Mouse (Mus musculus) naive thymus-derived CD4-positive, alpha-beta T cell, adult 2 months (primary cell): ENCODE data around the gene Sgo1.

Source experiments
- DNase-seq: peaks from one replicate; pipeline ENCODE4 v3.0.0-alpha.2; 2011; ENCODE audit warnings: low read depth

Sgo1 gene

DNA sequence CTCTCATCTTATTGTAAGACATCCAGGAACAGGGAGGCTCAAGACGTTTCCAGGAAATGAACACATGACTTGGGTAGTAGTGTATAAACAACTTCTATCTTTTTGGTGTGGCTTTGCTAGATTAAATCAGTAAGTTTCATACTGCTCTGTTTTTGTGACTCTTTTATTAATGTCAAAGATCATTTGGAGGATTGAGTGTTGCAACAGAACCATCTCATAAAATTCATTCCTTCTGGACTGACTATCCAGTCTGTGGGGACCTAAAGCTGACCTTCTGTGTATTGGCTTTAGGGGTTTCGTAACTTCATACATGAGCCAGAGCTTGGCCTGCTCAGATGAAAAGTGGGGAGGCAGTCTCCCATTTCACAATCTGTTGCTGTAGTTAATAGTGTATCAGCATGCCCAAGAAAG is 38.9 kb downstream of the Sgo1 start:
- DNase-seq = peak; percentile 48

GRCm38 (mm10) chr17:53643360-53643759 is 45.8 kb downstream of the Sgo1 start:
- DNase-seq = no peak

DNA sequence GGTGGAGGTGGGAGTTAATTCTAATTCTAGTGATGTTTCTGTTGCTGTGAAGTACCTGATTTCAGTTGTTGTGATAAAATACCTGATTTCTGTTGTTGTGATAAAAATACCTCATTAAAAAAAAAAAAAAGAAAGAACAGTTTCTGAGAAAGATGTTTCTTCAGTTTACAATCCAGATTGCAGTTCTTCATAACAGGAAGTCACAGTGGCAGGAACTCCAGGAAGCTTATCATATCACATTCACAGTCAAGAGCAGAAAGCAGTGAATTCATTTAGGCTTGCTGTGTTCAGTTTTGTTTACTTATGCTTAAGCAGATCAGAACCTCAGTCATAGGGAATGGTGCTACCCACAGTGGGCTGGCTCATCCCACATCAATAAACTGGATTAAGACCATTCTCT is 57.8 kb downstream of the Sgo1 start:
- no peak for DNase-seq

GRCm38 (mm10) chr17:53628131-53628530 is 61.0 kb downstream of the Sgo1 start:
- no peak for DNase-seq

DNA sequence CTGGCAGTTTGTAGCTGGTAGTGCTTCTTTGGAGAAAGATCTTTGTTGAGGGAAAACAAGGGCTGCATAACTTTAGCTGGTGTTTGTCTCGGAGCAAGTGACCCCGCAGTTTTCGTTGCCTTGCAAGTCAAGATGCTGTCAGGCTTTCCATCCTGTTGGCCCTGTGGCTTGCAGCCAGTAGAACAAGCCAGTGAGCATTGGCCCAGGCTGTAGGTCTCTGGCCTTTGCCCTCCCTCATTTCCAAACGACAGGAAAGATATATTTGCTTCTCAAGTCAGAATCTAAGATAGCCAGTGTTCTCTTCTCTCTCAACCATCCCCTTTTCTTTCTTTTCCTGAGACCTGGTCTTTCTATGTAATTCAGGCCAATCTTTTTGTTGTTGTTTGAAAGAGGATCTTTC is 61.6 kb downstream of the Sgo1 start:
- DNase-seq = no peak

DNA sequence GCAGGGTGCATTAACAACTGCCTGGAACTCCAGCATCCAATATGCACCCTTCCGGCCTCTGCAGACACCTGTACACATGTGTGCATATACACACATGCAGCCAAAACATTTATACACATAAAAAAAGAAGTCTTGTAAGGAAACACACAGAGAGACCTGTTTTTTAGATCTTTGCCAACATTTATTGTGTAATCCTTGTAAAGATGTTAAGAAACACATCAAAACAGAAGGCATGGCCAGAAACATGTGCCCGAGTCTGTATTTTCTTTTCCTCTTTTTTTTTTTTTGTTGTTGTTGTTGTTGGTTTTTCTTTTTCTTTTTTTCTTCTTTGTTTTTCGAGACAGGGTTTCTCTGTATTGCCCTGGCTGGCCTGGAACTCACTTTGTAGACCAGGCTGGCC is 63.0 kb downstream of the Sgo1 start:
- DNase-seq = no peak
